Mouse (Mus musculus) cerebellum, adult 9-10 months (tissue): ENCODE results near the gene Ptgr1.

Source experiments
- DNase-seq: peaks from one replicate; pipeline ENCODE4 v3.0.0; 2022

Ptgr1 gene

GRCm38 (mm10) chr4:58986540-58987190 is at the start of gene Ptgr1:
Gene Ptgr1, minus strand, starts transcription at chr4:58987119.
- DNase-seq = peak; percentile 67

- peak; percentile 33 for DNase-seq
Observed at GRCm38 (mm10) chr4:59035786-59036350, 48.9 kb upstream of the Ptgr1 start.

- DNase-seq = peak; percentile 72
Observed at GRCm38 (mm10) chr4:59034918-59035785, 48.2 kb upstream of the Ptgr1 start, which contains the start of gene Gng10. Gene Gng10, plus strand, starts transcription at chr4:59035088.

GRCm38 (mm10) chr4:59034325-59034917 is 47.5 kb upstream of the Ptgr1 start:
- peak; percentile 38 for DNase-seq

- no peak for DNase-seq
Observed at GRCm38 (mm10) chr4:59016922-59017321, 30.0 kb upstream of the Ptgr1 start.

GRCm38 (mm10) chr4:59015181-59015580 is 28.3 kb upstream of the Ptgr1 start:
- DNase-seq = no peak

- no peak for DNase-seq
Observed at GRCm38 (mm10) chr4:59011446-59011845, 24.5 kb upstream of the Ptgr1 start.

GRCm38 (mm10) chr4:59009696-59010095 is 22.8 kb upstream of the Ptgr1 start:
- DNase-seq = no peak

- DNase-seq = no peak
Observed at GRCm38 (mm10) chr4:59009186-59009585, 22.3 kb upstream of the Ptgr1 start.

GRCm38 (mm10) chr4:59007974-59008373 is 21.1 kb upstream of the Ptgr1 start:
- DNase-seq = no peak

GRCm38 (mm10) chr4:59007016-59007415 is 20.1 kb upstream of the Ptgr1 start:
- no peak for DNase-seq

- no peak for DNase-seq
Observed at GRCm38 (mm10) chr4:59006211-59006610, 19.3 kb upstream of the Ptgr1 start.

- no peak for DNase-seq
Observed at GRCm38 (mm10) chr4:59003806-59004200, 16.9 kb upstream of the Ptgr1 start.

GRCm38 (mm10) chr4:59002948-59003805 is 16.3 kb upstream of the Ptgr1 start, which contains the start of gene Gm20503:
Gene Gm20503, plus strand, starts transcription at chr4:59003210.
- peak; percentile 88 for DNase-seq

GRCm38 (mm10) chr4:59000614-59001013 is 13.7 kb upstream of the Ptgr1 start:
- no peak for DNase-seq

- DNase-seq = peak; percentile 79
Observed at GRCm38 (mm10) chr4:58999686-59000085, 12.8 kb upstream of the Ptgr1 start.

GRCm38 (mm10) chr4:58998688-58999087 is 11.8 kb upstream of the Ptgr1 start:
- DNase-seq = no peak

GRCm38 (mm10) chr4:58997081-58997480 is 10.2 kb upstream of the Ptgr1 start:
- no peak for DNase-seq

- no peak for DNase-seq
Observed at GRCm38 (mm10) chr4:58995251-58995693, 8.4 kb upstream of the Ptgr1 start.

- DNase-seq = no peak
Observed at GRCm38 (mm10) chr4:58994762-58995161, 7.8 kb upstream of the Ptgr1 start, which contains the start of gene Dnajc25. Gene Dnajc25, plus strand, starts transcription at chr4:58995062.

GRCm38 (mm10) chr4:58992195-58992594 is 5.3 kb upstream of the Ptgr1 start:
- no peak for DNase-seq
